Mouse (Mus musculus) midbrain, embryonic 12.5 days (tissue): Measurements from ENCODE around the gene Psmd14. TPM values are rescaled to one million over a fixed set of nuclear protein-coding genes. Genes with fewer than 3 reads are reported as not detected.

Source experiments
- ATAC-seq: fragments of 200-750 bp; cut with Nextera tagmentation; 2 replicates; pipeline ENCODE4 v1.8.0; 2017; ENCODE audit warnings: low read depth, moderate TSS enrichment, moderate library complexity; ENCODE audit not compliant: low FRiP score
- H3K27ac ChIP-seq: fragments of 300-500 bp; sonication (generic); replicated peaks from 2 replicates; pipeline ENCODE4 v1.5.1; 2016; ENCODE audit warnings: mild to moderate bottlenecking
- H3K27me3 ChIP-seq: fragments of 300-500 bp; sonication (generic); 2 replicates; pipeline ENCODE4 v1.6.1; 2016; ENCODE audit warnings: mild to moderate bottlenecking
- H3K36me3 ChIP-seq: fragments of 300-500 bp; sonication (generic); 2 replicates; pipeline ENCODE4 v1.6.1; 2016
- H3K4me1 ChIP-seq: fragments of 300-500 bp; sonication (generic); 2 replicates; pipeline ENCODE4 v1.6.1; 2016
- H3K4me2 ChIP-seq: fragments of 300-500 bp; sonication (generic); replicated peaks from 2 replicates; pipeline ENCODE4 v1.6.1; 2016; ENCODE audit warnings: mild to moderate bottlenecking, moderate library complexity
- H3K4me3 ChIP-seq: fragments of 300-500 bp; sonication (generic); 2 replicates; pipeline ENCODE4 v1.5.1; 2016; ENCODE audit warnings: mild to moderate bottlenecking
- H3K9ac ChIP-seq: fragments of 300-500 bp; sonication (generic); replicated peaks from 2 replicates; pipeline ENCODE4 v1.6.1; 2016; ENCODE audit warnings: mild to moderate bottlenecking, moderate library complexity
- H3K9me3 ChIP-seq: fragments of 300-500 bp; sonication (generic); 2 replicates; pipeline ENCODE4 v1.6.1; 2016; ENCODE audit warnings: mild to moderate bottlenecking
- WGBS: fragments of 180-500 bp; shearing (Covaris S2); methylation state at CpG from one replicate; pipeline ENCODE4 v1.1.7; 2016; 5-methylcytosine and 5-hydroxymethylcytosine counted together
- polyA plus RNA-seq: library from polyadenylated mRNA; unstranded; fragments of >200 nt; fragmentation: Nextera tagmentation; extraction: Ambion mirVana; gene quantifications from 2 replicates; pipeline ENCODE4 v1.2.1, GENCODE M21; 2016

Psmd14 gene
- polyA plus RNA-seq, 1 experiment from 2014 or later: 228 TPM

- ATAC-seq: no peak
- H3K27ac ChIP-seq: no peak overlapping the region
Observed at GRCm38 (mm10) chr2:61732802-61733486, 21.4 kb downstream of the Psmd14 start.

DNA sequence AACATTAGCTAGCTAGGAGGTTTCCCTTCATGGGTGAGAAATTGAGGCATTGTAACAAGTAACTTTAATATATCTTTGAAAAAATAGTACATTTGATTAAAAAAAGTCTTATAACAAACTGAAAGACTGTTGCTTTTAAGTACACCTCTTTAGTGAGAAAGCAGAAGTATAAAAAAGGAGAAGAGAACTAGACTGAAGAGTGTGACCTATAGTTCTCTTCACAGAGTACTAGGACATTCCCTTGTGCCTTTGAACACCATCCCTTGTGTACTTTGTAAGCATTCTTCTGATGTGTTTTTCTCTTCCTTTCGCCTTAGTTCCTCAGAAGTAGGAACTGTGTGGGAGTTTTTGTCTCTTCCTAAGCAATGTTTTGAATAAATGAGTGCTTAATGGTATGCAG is 22.7 kb downstream of the Psmd14 start:
- Histone ChIP-seq H3K27ac (no peak overlapping the region), H3K9me3 (no peaks in the 10 kb centered on the region), H3K4me2 (no peak overlapping the region), H3K27me3 (no peaks in the 10 kb centered on the region), H3K9ac (no peak overlapping the region), H3K4me1 (peaks cover 8% of the 10 kb centered on the region; the same call in 1 of the 2 replicates), H3K36me3 (no peaks in the 10 kb centered on the region), H3K4me3 (no peak overlapping the region)
- 88% methylated on average over 1 of the region's 1 CpGs for WGBS
- no peak for ATAC-seq

More at GRCm38 (mm10) chr2:61732802-61733486, 21.4 kb downstream of the Psmd14 start:
- Histone ChIP-seq H3K36me3 (no peaks in the 10 kb centered on the region), H3K9ac (no peak overlapping the region), H3K4me1 (peaks cover 6% of the 10 kb centered on the region; the same call in 1 of the 2 replicates), H3K4me3 (no peak overlapping the region), H3K9me3 (no peaks in the 10 kb centered on the region), H3K4me2 (no peak overlapping the region), H3K27me3 (no peaks in the 10 kb centered on the region)
- 84% methylated on average over 11 of the region's 11 CpGs for WGBS

- no peak for ATAC-seq
- no peak overlapping the region for H3K4me3 ChIP-seq
- no peak overlapping the region for H3K9ac ChIP-seq
- no peaks in the 10 kb centered on the region for H3K27me3 ChIP-seq
- no peaks in the 10 kb centered on the region for H3K36me3 ChIP-seq
- no peaks in the 10 kb centered on the region for H3K9me3 ChIP-seq
- no peak overlapping the region for H3K4me2 ChIP-seq
- no peaks in the 10 kb centered on the region for H3K4me1 ChIP-seq
- no peak overlapping the region for H3K27ac ChIP-seq
- WGBS: 43% methylated on average over 1 of the region's 1 CpGs
Observed at GRCm38 (mm10) chr2:61746051-61746450, 34.6 kb downstream of the Psmd14 start.

DNA sequence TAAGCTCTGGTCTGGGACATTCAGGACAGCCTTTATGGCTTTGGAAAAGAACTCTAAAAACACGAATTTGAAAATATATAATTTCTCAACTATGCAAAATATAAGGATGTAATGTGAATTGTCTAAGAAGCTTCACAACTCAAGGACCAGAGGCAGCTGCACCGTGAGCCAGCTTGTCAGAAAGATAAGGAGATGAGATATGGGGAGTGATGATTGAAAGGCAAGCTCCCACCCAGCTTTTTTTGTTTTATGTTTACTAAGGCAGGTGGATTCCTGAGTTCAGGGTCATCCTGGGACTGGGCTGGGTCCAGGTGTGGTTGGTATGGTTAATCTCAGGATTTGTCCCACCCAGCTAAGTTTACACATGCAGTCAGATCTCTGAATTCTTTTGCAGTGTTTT is 35.1 kb downstream of the Psmd14 start:
- Histone ChIP-seq H3K9me3 (no peaks in the 10 kb centered on the region), H3K9ac (no peak overlapping the region), H3K4me2 (no peak overlapping the region), H3K27ac (no peak overlapping the region), H3K4me1 (no peaks in the 10 kb centered on the region), H3K4me3 (no peak overlapping the region), H3K36me3 (no peaks in the 10 kb centered on the region), H3K27me3 (no peaks in the 10 kb centered on the region)
- 78% methylated on average over 2 of the region's 2 CpGs for WGBS
- ATAC-seq: no peak

GRCm38 (mm10) chr2:61747411-61747810 is 35.9 kb downstream of the Psmd14 start:
- Histone ChIP-seq H3K4me2 (no peak overlapping the region), H3K9me3 (no peaks in the 10 kb centered on the region), H3K27ac (no peak overlapping the region), H3K4me3 (no peak overlapping the region), H3K4me1 (no peaks in the 10 kb centered on the region), H3K27me3 (no peaks in the 10 kb centered on the region), H3K36me3 (no peaks in the 10 kb centered on the region), H3K9ac (no peak overlapping the region)
- 87% methylated on average over 2 of the region's 2 CpGs for WGBS
- no peak for ATAC-seq

GRCm38 (mm10) chr2:61750702-61751101 is 39.2 kb downstream of the Psmd14 start:
- no peak overlapping the region for H3K4me3 ChIP-seq
- no peak overlapping the region for H3K9ac ChIP-seq
- no peaks in the 10 kb centered on the region for H3K27me3 ChIP-seq
- H3K9me3 ChIP-seq: no peaks in the 10 kb centered on the region
- no peak overlapping the region for H3K27ac ChIP-seq
- 88% methylated on average over 1 of the region's 1 CpGs for WGBS
- ATAC-seq: no peak
- H3K4me1 ChIP-seq: no peaks in the 10 kb centered on the region
- H3K36me3 ChIP-seq: no peaks in the 10 kb centered on the region
- no peak overlapping the region for H3K4me2 ChIP-seq

GRCm38 (mm10) chr2:61751286-61751685 is 39.8 kb downstream of the Psmd14 start:
- Histone ChIP-seq H3K9ac (no peak overlapping the region), H3K4me3 (no peak overlapping the region), H3K4me1 (no peaks in the 10 kb centered on the region), H3K27me3 (no peaks in the 10 kb centered on the region), H3K9me3 (no peaks in the 10 kb centered on the region), H3K27ac (no peak overlapping the region), H3K4me2 (no peak overlapping the region), H3K36me3 (no peaks in the 10 kb centered on the region)
- 51% methylated on average over 2 of the region's 2 CpGs for WGBS
- no peak for ATAC-seq

- no peak overlapping the region for H3K4me3 ChIP-seq
- no peaks in the 10 kb centered on the region for H3K4me1 ChIP-seq
- ATAC-seq: no peak
- H3K27me3 ChIP-seq: no peaks in the 10 kb centered on the region
- H3K9ac ChIP-seq: no peak overlapping the region
- H3K27ac ChIP-seq: no peak overlapping the region
- no peak overlapping the region for H3K4me2 ChIP-seq
- no peaks in the 10 kb centered on the region for H3K9me3 ChIP-seq
- H3K36me3 ChIP-seq: no peaks in the 10 kb centered on the region
Observed at GRCm38 (mm10) chr2:61752362-61752761, 40.9 kb downstream of the Psmd14 start.

GRCm38 (mm10) chr2:61754989-61755388 is 43.5 kb downstream of the Psmd14 start:
- Histone ChIP-seq H3K36me3 (no peaks in the 10 kb centered on the region), H3K9ac (no peak overlapping the region), H3K27me3 (no peaks in the 10 kb centered on the region), H3K27ac (no peak overlapping the region), H3K4me2 (no peak overlapping the region), H3K9me3 (no peaks in the 10 kb centered on the region), H3K4me3 (no peak overlapping the region), H3K4me1 (no peaks in the 10 kb centered on the region)
- ATAC-seq: no peak

GRCm38 (mm10) chr2:61759234-61759855 is 47.9 kb downstream of the Psmd14 start:
- Histone ChIP-seq H3K4me1 (no peaks in the 10 kb centered on the region; the same call in 1 of the 2 replicates), H3K4me2 (no peak overlapping the region), H3K9ac (no peak overlapping the region), H3K4me3 (no peak overlapping the region), H3K27me3 (no peaks in the 10 kb centered on the region), H3K9me3 (no peaks in the 10 kb centered on the region), H3K36me3 (no peaks in the 10 kb centered on the region), H3K27ac (no peak overlapping the region)
- no peak for ATAC-seq
- WGBS: 84% methylated on average over 5 of the region's 5 CpGs

- no peak overlapping the region for H3K27ac ChIP-seq
- 79% methylated on average over 3 of the region's 3 CpGs for WGBS
- H3K4me3 ChIP-seq: no peak overlapping the region
- H3K36me3 ChIP-seq: no peaks in the 10 kb centered on the region
- H3K4me2 ChIP-seq: no peak overlapping the region
- no peaks in the 10 kb centered on the region for H3K9me3 ChIP-seq
- H3K9ac ChIP-seq: no peak overlapping the region
- peaks cover 3% of the 10 kb centered on the region; the same call in 1 of the 2 replicates for H3K4me1 ChIP-seq
- no peak for ATAC-seq
- H3K27me3 ChIP-seq: no peaks in the 10 kb centered on the region
Observed at GRCm38 (mm10) chr2:61760044-61760443, 48.5 kb downstream of the Psmd14 start.

DNA sequence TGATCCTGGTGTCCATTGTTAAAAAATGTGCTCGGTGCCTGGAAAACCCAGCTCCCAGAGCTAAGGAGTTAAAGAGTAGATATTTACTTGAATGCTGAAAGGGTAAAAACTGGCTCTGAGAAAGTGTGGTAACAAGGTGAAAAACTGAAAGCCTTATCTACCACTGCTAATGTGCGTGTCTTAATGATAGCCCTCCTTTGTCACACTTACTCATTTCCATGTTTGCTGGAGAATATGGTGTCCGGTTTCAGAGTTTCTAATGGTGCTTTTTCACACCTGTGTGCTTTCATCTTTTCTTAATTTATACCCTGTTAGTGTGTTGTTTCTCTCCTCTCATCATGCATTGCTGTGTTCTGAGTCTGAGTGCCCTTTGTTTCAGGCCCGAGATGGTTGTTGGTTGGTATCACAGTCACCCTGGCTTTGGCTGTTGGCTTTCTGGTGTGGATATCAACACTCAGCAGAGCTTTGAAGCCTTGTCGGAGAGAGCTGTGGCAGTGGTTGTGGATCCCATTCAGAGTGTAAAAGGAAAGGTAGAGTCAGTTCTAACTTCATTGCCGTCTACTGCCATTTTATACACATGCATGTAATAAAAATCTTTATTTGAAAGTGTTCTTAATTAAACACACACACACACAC is 53.1 kb downstream of the Psmd14 start:
- peaks cover 3% of the 10 kb centered on the region; the same call in 1 of the 2 replicates for H3K4me1 ChIP-seq
- no peak overlapping the region for H3K4me3 ChIP-seq
- 57% methylated on average over 6 of the region's 6 CpGs for WGBS
- H3K27me3 ChIP-seq: no peaks in the 10 kb centered on the region
- no peak overlapping the region; the same call in 1 of the 2 replicates for H3K27ac ChIP-seq
- H3K36me3 ChIP-seq: no peaks in the 10 kb centered on the region
- no peak overlapping the region for H3K9ac ChIP-seq
- ATAC-seq: 0 out of 2 replicates have a peak, but pooled peaks have one; percentile 16
- no peaks in the 10 kb centered on the region for H3K9me3 ChIP-seq
- no peak overlapping the region for H3K4me2 ChIP-seq
